Mouse (Mus musculus): ENCODE results near the gene Fasl.

Gene Fasl

GRCm38 (mm10) chr1:161788339-161788738 is at the start of gene Fasl:
TSS of gene Fasl (minus strand) at chr1:161788495.
- no peak for DNase-seq

GRCm38 (mm10) chr1:161826677-161827076 is 38.4 kb upstream of the Fasl start:
- no peak for DNase-seq

- no peak for DNase-seq
These were observed 21.1 kb upstream of the Fasl start for GRCm38 (mm10) chr1:161809428-161809827.

GRCm38 (mm10) chr1:161808980-161809379 is 20.7 kb upstream of the Fasl start:
- no peak for DNase-seq

- peak in 1 of 2 experiments; percentile 3 for DNase-seq
These were observed 16.3 kb upstream of the Fasl start for GRCm38 (mm10) chr1:161804541-161804971.

- no peak for DNase-seq
These were observed 13.0 kb upstream of the Fasl start for GRCm38 (mm10) chr1:161801321-161801720.

GRCm38 (mm10) chr1:161800256-161800655 is 12.0 kb upstream of the Fasl start:
- DNase-seq = no peak

GRCm38 (mm10) chr1:161799791-161800190 is 11.5 kb upstream of the Fasl start:
- no peak for DNase-seq

GRCm38 (mm10) chr1:161798866-161799265 is 10.6 kb upstream of the Fasl start:
- DNase-seq = no peak

- no peak for DNase-seq
These were observed 6.3 kb upstream of the Fasl start for GRCm38 (mm10) chr1:161794447-161795211.

GRCm38 (mm10) chr1:161793321-161793720 is 5.0 kb upstream of the Fasl start:
- no peak for DNase-seq

- no peak for DNase-seq
These were observed 4.3 kb upstream of the Fasl start for GRCm38 (mm10) chr1:161792687-161792969.

GRCm38 (mm10) chr1:161791854-161792686 is 3.8 kb upstream of the Fasl start:
- DNase-seq = no peak

- no peak for DNase-seq
These were observed 5.6 kb downstream of the Fasl start for GRCm38 (mm10) chr1:161782725-161783124.

GRCm38 (mm10) chr1:161781594-161781993 is 6.7 kb downstream of the Fasl start:
- no peak for DNase-seq

- no peak for DNase-seq
These were observed 9.2 kb downstream of the Fasl start for GRCm38 (mm10) chr1:161779057-161779456.

- no peak for DNase-seq
These were observed 13.1 kb downstream of the Fasl start for GRCm38 (mm10) chr1:161775151-161775550.

GRCm38 (mm10) chr1:161771293-161771692 is 17.0 kb downstream of the Fasl start:
- DNase-seq = no peak

GRCm38 (mm10) chr1:161769329-161769728 is 19.0 kb downstream of the Fasl start:
- no peak for DNase-seq

GRCm38 (mm10) chr1:161767101-161767524 is 21.2 kb downstream of the Fasl start:
- DNase-seq = no peak

GRCm38 (mm10) chr1:161766656-161767055 is 21.6 kb downstream of the Fasl start:
- no peak for DNase-seq

- no peak for DNase-seq
These were observed 22.4 kb downstream of the Fasl start for GRCm38 (mm10) chr1:161765932-161766331.

- DNase-seq = no peak
These were observed 23.3 kb downstream of the Fasl start for GRCm38 (mm10) chr1:161764964-161765363.

GRCm38 (mm10) chr1:161761556-161761955 is 26.7 kb downstream of the Fasl start:
- no peak for DNase-seq
